Mouse (Mus musculus) embryonic facial prominence, embryonic 15.5 days (tissue): ENCODE data around the gene Dclk1. TPM values are rescaled to one million over a fixed set of nuclear protein-coding genes. Genes with fewer than 3 reads are reported as not detected.

Experiments
- ATAC-seq: fragments of 200-750 bp; cut with Nextera tagmentation; 2 replicates; pipeline ENCODE4 v1.8.0; 2017; ENCODE audit warnings: low read depth, moderate TSS enrichment; ENCODE audit not compliant: insufficient number of reproducible peaks, low FRiP score, low TSS enrichment
- H3K27ac ChIP-seq: fragments of 300-500 bp; sonication (generic); replicated peaks from 2 replicates; pipeline ENCODE4 v1.5.1; 2015; ENCODE audit warnings: mild to moderate bottlenecking, inconsistent platforms
- H3K27me3 ChIP-seq: fragments of 300-500 bp; sonication (generic); 2 replicates; pipeline ENCODE4 v1.6.1; 2015; ENCODE audit warnings: inconsistent platforms
- H3K36me3 ChIP-seq: fragments of 300-500 bp; sonication (generic); 2 replicates; pipeline ENCODE4 v1.6.1; 2015; ENCODE audit warnings: mild to moderate bottlenecking, inconsistent platforms
- H3K4me1 ChIP-seq: fragments of 300-500 bp; sonication (generic); 2 replicates; pipeline ENCODE4 v1.6.1; 2015; ENCODE audit warnings: inconsistent platforms
- H3K4me2 ChIP-seq: fragments of 300-500 bp; sonication (generic); replicated peaks from 2 replicates; pipeline ENCODE4 v1.6.1; 2015; ENCODE audit warnings: mild to moderate bottlenecking, inconsistent platforms
- H3K4me3 ChIP-seq: fragments of 300-500 bp; sonication (generic); replicated peaks from 2 replicates; pipeline ENCODE4 v1.5.1; 2015; ENCODE audit warnings: mild to moderate bottlenecking, inconsistent platforms
- H3K9ac ChIP-seq: fragments of 300-500 bp; sonication (generic); 2 replicates; pipeline ENCODE4 v1.6.1; 2015; ENCODE audit warnings: inconsistent platforms
- H3K9me3 ChIP-seq: fragments of 300-500 bp; sonication (generic); replicated peaks from 2 replicates; pipeline ENCODE4 v1.6.1; 2016; ENCODE audit warnings: inconsistent platforms
- WGBS: fragments of 180-500 bp; shearing (Covaris S2); methylation state at CpG from one replicate; pipeline ENCODE4 v1.1.7; 2015; 5-methylcytosine and 5-hydroxymethylcytosine counted together
- polyA plus RNA-seq: library from polyadenylated mRNA; unstranded; fragments of >200 nt; fragmentation: Nextera tagmentation; extraction: Ambion mirVana; gene quantifications from 2 replicates; pipeline ENCODE4 v1.2.1, GENCODE M21; 2015

The Dclk1 gene
- polyA plus RNA-seq, 1 experiment from 2014 or later = 64.6 TPM

GRCm38 (mm10) chr3:55354765-55355164 is 112.6 kb downstream of the Dclk1 start:
- Histone ChIP-seq H3K9me3 (no peaks in the 10 kb centered on the region), H3K4me3 (no peak overlapping the region), H3K27ac (no peak overlapping the region), H3K27me3 (no peaks in the 10 kb centered on the region), H3K4me1 (0 out of 2 replicates have a peak, but pooled peaks cover 6% of the 10 kb centered on the region), H3K4me2 (no peak overlapping the region), H3K36me3 (no peaks in the 10 kb centered on the region), H3K9ac (no peak overlapping the region)
- ATAC-seq = no peak
- WGBS = 23% methylated on average over 3 of the region's 3 CpGs

- no peak for ATAC-seq
- Histone ChIP-seq H3K9me3 (no peaks in the 10 kb centered on the region), H3K27me3 (no peaks in the 10 kb centered on the region), H3K36me3 (no peaks in the 10 kb centered on the region), H3K4me3 (no peak overlapping the region), H3K9ac (no peak overlapping the region), H3K27ac (no peak overlapping the region), H3K4me1 (0 out of 2 replicates have a peak, but pooled peaks cover 3% of the 10 kb centered on the region), H3K4me2 (no peak overlapping the region)
- WGBS = 85% methylated on average over 8 of the region's 8 CpGs
Measured at GRCm38 (mm10) chr3:55358486-55358885, 116.3 kb downstream of the Dclk1 start.

- Histone ChIP-seq H3K36me3 (no peaks in the 10 kb centered on the region), H3K4me2 (no peak overlapping the region), H3K4me3 (no peak overlapping the region), H3K27me3 (no peaks in the 10 kb centered on the region), H3K27ac (no peak overlapping the region), H3K9ac (no peak overlapping the region), H3K9me3 (no peaks in the 10 kb centered on the region), H3K4me1 (no peaks in the 10 kb centered on the region)
- no peak for ATAC-seq
- 65% methylated on average over 3 of the region's 3 CpGs for WGBS
Measured at GRCm38 (mm10) chr3:55360836-55361235, 118.7 kb downstream of the Dclk1 start.

- no peaks in the 10 kb centered on the region for H3K9me3 ChIP-seq
- H3K27ac ChIP-seq = no peak overlapping the region
- no peak overlapping the region for H3K9ac ChIP-seq
- no peak overlapping the region for H3K4me3 ChIP-seq
- no peak for ATAC-seq
- no peak overlapping the region for H3K4me2 ChIP-seq
- no peaks in the 10 kb centered on the region for H3K27me3 ChIP-seq
- H3K36me3 ChIP-seq = no peaks in the 10 kb centered on the region
- H3K4me1 ChIP-seq = no peaks in the 10 kb centered on the region
- WGBS = 90% methylated on average over 8 of the region's 8 CpGs
Measured at GRCm38 (mm10) chr3:55367166-55367565, 125.0 kb downstream of the Dclk1 start.

GRCm38 (mm10) chr3:55369156-55369555 is 127.0 kb downstream of the Dclk1 start:
- Histone ChIP-seq H3K36me3 (no peaks in the 10 kb centered on the region), H3K9ac (no peak overlapping the region), H3K4me2 (no peak overlapping the region), H3K9me3 (no peaks in the 10 kb centered on the region), H3K4me3 (no peak overlapping the region), H3K27me3 (no peaks in the 10 kb centered on the region), H3K27ac (no peak overlapping the region), H3K4me1 (no peaks in the 10 kb centered on the region)
- ATAC-seq = no peak
- WGBS = 75% methylated on average over 7 of the region's 7 CpGs

GRCm38 (mm10) chr3:55373689-55374088 is 131.5 kb downstream of the Dclk1 start:
- Histone ChIP-seq H3K9ac (no peak overlapping the region), H3K9me3 (no peaks in the 10 kb centered on the region), H3K27ac (peak overlapping the region; percentile 24; the same call in 1 of the 2 replicates), H3K36me3 (no peaks in the 10 kb centered on the region), H3K4me1 (no peaks in the 10 kb centered on the region), H3K27me3 (no peaks in the 10 kb centered on the region), H3K4me2 (peak overlapping the region; percentile 54), H3K4me3 (peak overlapping the region; percentile 42)
- WGBS = 4% methylated on average over 11 of the region's 11 CpGs
- peak; percentile 68 for ATAC-seq

- no peak overlapping the region for H3K4me3 ChIP-seq
- no peak overlapping the region for H3K27ac ChIP-seq
- H3K36me3 ChIP-seq = no peaks in the 10 kb centered on the region
- WGBS = 87% methylated on average over 6 of the region's 6 CpGs
- no peak overlapping the region for H3K9ac ChIP-seq
- peaks cover 8% of the 10 kb centered on the region; the same call in 1 of the 2 replicates for H3K4me1 ChIP-seq
- no peaks in the 10 kb centered on the region for H3K9me3 ChIP-seq
- no peaks in the 10 kb centered on the region for H3K27me3 ChIP-seq
- no peak for ATAC-seq
- H3K4me2 ChIP-seq = no peak overlapping the region
Measured at GRCm38 (mm10) chr3:55378591-55378990, 136.4 kb downstream of the Dclk1 start.

GRCm38 (mm10) chr3:55380471-55380870 is 138.3 kb downstream of the Dclk1 start:
- no peak overlapping the region for H3K4me2 ChIP-seq
- no peak for ATAC-seq
- H3K4me1 ChIP-seq = peaks cover 11% of the 10 kb centered on the region; the same call in 1 of the 2 replicates
- H3K27ac ChIP-seq = no peak overlapping the region
- WGBS = 25% methylated on average over 9 of the region's 9 CpGs
- H3K27me3 ChIP-seq = no peaks in the 10 kb centered on the region
- H3K36me3 ChIP-seq = no peaks in the 10 kb centered on the region
- H3K9ac ChIP-seq = no peak overlapping the region
- H3K9me3 ChIP-seq = no peaks in the 10 kb centered on the region
- no peak overlapping the region for H3K4me3 ChIP-seq

GRCm38 (mm10) chr3:55392605-55393004 is 150.4 kb downstream of the Dclk1 start:
- H3K4me2 ChIP-seq = no peak overlapping the region
- H3K9me3 ChIP-seq = no peaks in the 10 kb centered on the region
- no peak for ATAC-seq
- no peak overlapping the region for H3K9ac ChIP-seq
- no peaks in the 10 kb centered on the region for H3K27me3 ChIP-seq
- H3K4me3 ChIP-seq = no peak overlapping the region
- WGBS = 31% methylated on average over 3 of the region's 3 CpGs
- H3K4me1 ChIP-seq = peaks cover 8% of the 10 kb centered on the region; the same call in 1 of the 2 replicates
- no peak overlapping the region for H3K27ac ChIP-seq
- no peaks in the 10 kb centered on the region for H3K36me3 ChIP-seq

GRCm38 (mm10) chr3:55393549-55393948 is 151.4 kb downstream of the Dclk1 start:
- H3K9me3 ChIP-seq = no peaks in the 10 kb centered on the region
- H3K36me3 ChIP-seq = no peaks in the 10 kb centered on the region
- no peak overlapping the region for H3K27ac ChIP-seq
- no peaks in the 10 kb centered on the region for H3K27me3 ChIP-seq
- 72% methylated on average over 3 of the region's 3 CpGs for WGBS
- H3K4me2 ChIP-seq = no peak overlapping the region
- H3K9ac ChIP-seq = no peak overlapping the region
- H3K4me1 ChIP-seq = peaks cover 15% of the 10 kb centered on the region; the same call in 1 of the 2 replicates
- no peak overlapping the region for H3K4me3 ChIP-seq
- ATAC-seq = no peak

GRCm38 (mm10) chr3:55396792-55397191 is 154.6 kb downstream of the Dclk1 start:
- Histone ChIP-seq H3K36me3 (no peaks in the 10 kb centered on the region), H3K27me3 (no peaks in the 10 kb centered on the region), H3K27ac (0 out of 2 replicates have a peak overlapping the region, but pooled peaks have one; percentile 35), H3K9ac (no peak overlapping the region), H3K4me3 (no peak overlapping the region), H3K4me1 (peaks cover 15% of the 10 kb centered on the region; the same call in 1 of the 2 replicates), H3K4me2 (no peak overlapping the region), H3K9me3 (no peaks in the 10 kb centered on the region)
- ATAC-seq = no peak
- WGBS = 56% methylated on average over 2 of the region's 2 CpGs
